Mouse (Mus musculus) layer of hippocampus, adult 9-10 months (tissue): Measurements from ENCODE around the gene Cxcl17.

ENCODE experiments used
- DNase-seq: peaks from one replicate; pipeline ENCODE4 v3.0.0; 2022; ENCODE audit warnings: low spot score

The Cxcl17 gene

GRCm38 (mm10) chr7:25367632-25368293 is 44.9 kb downstream of the Cxcl17 start:
- DNase-seq: no peak

- DNase-seq: no peak
Observed at GRCm38 (mm10) chr7:25365937-25366625, 46.6 kb downstream of the Cxcl17 start.

- no peak for DNase-seq
Observed at GRCm38 (mm10) chr7:25363632-25364031, 49.1 kb downstream of the Cxcl17 start.

- no peak for DNase-seq
Observed at GRCm38 (mm10) chr7:25363151-25363550, 49.5 kb downstream of the Cxcl17 start.

GRCm38 (mm10) chr7:25358721-25359206 is 53.9 kb downstream of the Cxcl17 start:
- DNase-seq: no peak
